Mouse (Mus musculus): Measurements from ENCODE around the gene Kcnip4.

The Kcnip4 gene

DNA sequence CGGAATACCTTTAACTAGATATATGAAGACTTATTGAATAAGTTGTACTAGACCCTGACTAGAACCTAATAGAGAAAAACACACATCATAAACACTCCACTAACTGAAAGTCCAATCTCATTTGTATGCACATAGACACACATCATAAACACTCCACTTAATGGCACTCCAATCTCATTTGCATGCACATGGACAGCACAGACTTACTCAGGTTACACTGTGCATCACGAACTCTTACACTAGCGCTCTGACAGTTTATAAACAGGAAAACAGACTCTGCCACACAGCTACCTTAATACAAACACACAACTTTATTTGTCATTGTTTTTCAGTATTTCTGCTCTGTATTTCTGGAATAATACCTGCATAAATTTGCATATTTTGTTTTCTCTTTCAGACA lies 168.3 kb downstream of the Kcnip4 start:
- DNase-seq (ENCODE audit: low read depth, low spot score), result no peak

DNA sequence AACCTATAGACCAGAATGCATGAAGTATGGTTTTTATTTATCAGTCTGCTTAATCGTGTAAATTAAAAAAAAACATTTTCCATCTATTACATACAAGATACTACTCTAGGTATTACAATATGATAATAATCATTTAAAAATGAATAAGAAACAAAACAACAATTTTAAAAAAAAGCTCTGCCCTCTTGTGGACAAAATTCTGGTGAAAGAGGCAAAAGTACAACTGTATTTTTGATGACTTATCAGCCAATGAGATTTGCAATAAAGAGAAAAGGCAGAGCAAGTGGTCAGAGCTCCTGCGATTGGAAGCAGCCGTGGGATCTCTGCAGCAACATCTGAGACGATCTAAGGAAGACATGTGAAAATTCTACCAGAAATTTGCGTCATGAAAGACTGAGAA lies 172.6 kb downstream of the Kcnip4 start:
- DNase-seq (ENCODE audit: low read depth, low spot score), result no peak

DNA sequence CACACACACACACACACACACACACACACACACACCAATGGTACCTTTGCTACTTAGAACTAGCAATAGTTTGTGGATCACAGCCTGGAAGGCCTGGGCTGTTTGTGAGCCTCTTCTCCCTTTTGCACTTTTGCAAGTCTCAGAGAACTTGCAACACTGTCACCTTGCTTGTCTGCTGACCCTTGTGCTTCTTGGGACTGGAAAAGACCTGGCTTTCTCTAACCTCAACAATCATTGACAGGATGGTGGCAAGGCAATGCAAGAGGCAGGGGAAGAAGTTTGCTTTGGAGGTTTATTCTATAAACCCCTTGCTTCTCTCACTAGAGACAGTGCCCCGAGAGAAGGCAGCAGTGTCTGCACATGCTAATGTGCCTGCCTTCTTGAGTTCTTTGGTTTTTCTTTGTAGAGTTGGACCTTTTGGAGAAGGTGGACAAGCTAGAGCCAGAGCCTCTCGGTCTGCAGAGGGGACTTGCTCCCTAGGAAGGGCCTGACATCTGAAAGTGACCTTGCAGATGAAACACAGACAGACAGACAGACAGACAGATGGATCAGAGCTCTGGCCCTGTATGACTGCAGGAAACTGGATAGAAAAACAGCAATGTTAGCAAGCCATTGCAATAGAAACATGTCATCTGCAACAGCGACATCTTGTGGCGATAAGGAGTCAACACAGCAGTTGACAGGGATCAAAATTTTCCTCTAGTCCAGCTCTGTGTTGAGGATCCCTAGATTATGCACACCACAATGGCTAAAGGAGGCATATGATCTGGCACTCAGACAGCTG lies 174.4 kb downstream of the Kcnip4 start:
- DNase-seq (ENCODE audit: low read depth, low spot score), result peak; percentile 59

DNA sequence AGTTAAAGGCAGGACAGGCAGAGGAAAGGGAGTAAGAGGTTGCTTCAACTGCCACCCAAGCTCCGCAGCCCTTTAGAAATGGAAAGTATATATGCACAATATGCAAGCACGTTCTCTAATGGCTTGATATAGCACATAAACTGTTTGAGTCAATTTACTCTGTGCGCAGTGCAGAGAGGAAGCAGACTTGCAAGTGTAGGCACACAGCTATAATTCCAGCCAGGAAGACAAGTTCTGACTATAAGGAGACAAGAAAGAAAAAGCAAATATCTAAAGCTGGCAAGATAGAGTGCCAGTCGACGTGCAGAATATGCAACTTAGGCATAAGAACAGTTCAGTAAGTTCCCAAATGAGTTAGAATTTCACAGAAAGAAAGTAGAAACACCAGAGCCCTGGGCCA lies 175.2 kb downstream of the Kcnip4 start:
- no peak for DNase-seq (ENCODE audit: low read depth, low spot score)

DNA sequence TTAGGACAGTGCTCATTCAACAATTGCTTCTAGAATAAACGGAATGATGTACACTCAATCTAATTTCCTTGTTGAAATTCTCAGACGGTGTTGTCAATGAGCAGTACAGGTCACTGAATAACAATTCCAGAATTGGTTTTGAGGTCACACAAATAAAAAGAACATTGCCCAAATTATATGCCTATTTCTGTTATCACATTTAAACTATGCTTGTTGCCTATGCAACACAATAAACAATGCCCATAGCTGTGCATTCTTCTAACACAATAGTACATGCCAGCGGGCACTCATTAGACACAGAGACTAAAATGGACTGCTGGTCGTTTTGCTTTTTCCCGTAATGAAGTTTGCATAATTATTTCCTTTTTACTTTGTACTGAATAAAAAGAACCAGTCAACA lies 176.2 kb downstream of the Kcnip4 start:
- no peak for DNase-seq (ENCODE audit: low read depth, low spot score)

DNA sequence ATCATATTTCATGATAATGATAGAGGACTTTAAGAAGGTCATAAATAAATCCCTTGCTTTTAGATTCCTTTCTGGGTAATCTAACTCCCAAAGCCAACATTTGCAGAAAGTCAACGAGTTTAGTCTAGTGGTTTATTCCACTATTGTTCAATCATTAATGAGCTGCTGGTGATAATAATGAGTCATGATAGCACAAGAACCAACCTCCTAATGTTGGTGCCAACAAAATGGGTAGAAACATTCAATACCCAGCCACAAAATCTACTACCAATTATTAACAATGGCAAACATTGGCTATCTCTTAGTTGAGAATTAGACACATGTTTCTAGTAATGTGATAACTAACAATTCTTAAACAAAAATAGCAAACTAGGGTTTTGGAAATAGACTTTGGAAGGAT lies 180.1 kb downstream of the Kcnip4 start:
- no peak for DNase-seq (ENCODE audit: low read depth, low spot score)

DNA sequence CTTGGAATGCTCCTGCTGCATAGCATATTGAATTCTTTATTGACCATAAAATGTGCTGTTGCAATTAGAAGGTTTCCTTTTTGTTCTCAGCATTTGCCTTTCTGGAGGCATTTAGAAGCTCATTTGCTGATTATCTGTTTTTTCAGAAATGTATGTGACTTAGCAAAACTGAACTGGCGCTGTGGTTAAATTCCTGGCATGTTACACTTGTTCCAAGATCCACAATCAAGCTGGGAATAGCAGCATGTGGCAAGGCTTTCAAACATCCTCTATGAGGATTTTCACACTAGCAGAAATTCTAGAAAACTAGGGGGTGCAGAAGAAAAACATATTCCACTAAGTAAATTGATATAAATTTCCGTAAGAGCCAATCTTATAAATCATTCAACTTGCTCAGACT lies 187.5 kb downstream of the Kcnip4 start:
- peak; percentile 19 for DNase-seq (ENCODE audit: low read depth, low spot score)

DNA sequence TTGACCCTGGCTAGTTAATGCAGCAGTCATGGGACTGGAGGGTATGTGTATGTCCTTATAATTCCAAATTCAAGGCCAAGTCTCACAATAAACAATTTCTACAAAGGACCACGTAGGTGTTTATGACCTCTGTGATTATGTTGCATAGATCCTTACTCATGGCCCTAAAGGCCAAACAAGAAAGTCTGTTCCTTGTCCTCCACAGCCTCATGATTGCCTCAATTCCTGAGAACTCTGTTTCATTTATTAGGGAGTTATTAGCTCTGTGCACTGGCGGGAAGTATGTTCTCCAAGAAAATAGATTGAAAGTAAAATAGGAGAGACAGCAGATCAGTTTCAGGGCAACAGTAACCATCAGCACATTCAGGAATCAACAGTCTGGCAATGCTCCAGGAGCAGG lies 191.6 kb downstream of the Kcnip4 start:
- DNase-seq (ENCODE audit: low read depth, low spot score), result no peak

DNA sequence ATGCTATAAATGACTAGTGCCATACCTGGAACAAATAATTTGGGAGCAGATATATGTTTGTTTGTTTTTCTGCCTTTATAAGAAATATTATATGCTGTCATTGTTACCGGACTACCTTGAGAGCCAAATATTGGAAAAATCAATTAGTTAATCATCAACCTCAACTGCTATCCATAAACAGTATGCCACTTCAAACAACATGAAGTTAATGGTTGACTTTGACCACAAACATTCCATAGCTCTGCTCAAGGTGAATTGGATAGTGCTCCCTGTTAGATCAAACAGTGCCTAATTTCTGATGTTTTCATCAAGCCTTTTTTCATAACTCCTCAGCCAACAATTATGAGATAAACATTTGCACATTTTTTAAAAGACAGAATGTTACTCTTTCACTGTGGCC lies 195.7 kb downstream of the Kcnip4 start:
- no peak for DNase-seq (ENCODE audit: low read depth, low spot score)

DNA sequence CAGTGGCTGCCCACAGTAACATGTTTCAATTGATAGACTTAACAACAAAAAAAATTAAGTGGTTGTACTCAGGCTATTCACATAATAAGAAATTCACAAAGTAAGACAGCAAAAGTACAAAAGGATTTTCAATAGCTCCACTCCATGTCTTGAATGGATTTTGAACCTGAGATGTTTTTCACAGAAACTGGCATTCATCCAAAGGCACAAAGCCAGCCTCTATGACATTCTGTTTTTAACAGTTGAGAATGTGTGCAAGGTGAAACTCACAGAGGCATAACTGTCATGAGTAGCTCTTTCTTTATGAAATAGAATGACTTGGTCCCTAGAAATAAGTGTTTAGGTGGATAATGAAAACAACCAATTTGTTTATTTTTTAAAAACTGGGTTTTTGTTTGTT lies 206.0 kb downstream of the Kcnip4 start:
- no peak for DNase-seq (ENCODE audit: low read depth, low spot score)

DNA sequence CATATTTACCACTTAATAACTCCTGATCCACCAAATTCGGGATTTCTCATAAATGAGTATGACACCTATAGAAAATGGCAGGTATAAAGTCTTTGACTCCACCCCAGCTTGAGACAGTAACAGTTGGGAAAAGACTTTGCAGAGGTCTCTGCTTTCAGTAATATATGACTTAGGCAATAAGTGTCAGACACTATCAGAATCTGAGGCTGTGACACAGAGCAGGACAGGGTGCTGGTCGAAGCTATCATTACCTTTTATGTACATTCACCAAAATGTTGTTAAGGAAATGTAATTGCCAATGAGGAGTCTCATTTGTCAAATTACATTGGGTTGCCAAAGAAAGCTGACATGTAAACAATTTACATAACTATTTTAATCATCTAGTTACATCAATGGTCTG lies 206.8 kb downstream of the Kcnip4 start:
- DNase-seq (ENCODE audit: low read depth, low spot score), result no peak

DNA sequence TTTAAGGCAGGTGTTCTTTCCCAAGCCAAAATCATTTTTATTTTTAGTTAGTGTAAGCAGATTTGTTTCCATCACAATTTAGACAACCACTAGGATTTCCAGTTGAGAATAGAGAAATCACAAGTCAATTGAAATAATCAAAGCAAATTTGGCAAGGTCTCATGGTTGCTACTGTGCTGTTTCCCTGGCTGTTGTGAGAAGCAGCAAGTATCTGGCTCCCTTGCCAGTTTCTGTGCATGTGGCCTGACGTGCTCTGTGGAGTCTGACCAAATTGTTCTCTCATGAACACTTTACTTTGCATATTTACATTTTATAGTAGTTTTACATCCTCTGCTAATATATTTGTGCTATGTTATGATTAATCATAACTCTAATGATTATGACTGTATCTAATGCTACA lies 217.9 kb downstream of the Kcnip4 start:
- DNase-seq (ENCODE audit: low read depth, low spot score), result no peak

DNA sequence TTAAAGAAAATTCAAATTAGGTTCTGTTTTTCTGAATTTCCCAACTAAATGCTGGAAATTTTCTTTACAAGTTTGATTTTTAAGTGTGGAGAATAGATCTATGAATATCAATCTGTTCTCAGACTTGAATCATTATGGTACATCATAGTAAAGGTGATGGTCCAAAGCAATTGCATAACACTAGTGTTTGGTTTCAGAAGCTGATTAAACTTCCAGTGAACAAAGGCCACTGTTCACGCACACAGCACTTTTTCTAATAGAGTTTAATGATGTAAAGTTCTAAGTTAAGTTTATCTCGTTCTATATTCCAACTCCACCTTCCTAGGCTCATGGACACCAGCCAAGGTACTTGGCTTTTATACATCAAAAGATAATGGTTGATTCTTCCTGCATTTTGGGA lies 219.4 kb downstream of the Kcnip4 start:
- DNase-seq (ENCODE audit: low read depth, low spot score), result no peak

DNA sequence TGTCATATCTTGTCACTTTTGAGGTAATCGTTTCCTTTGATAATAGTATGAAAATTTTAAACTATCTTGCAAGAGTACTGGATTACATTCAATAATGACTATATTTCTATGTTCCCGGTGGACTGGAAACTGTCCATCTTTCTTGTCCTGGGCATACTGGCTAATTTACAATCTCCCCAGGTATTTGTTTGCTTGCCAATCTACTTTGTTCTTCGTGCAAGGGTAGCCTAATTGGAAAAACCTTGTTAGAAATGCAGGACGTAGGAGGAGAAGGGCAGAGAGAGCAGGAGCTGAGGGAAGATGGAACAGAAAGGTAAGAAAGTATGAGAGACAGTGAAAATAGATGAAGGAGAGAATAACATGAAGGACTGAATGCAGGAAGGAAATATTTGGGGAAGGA lies 226.1 kb downstream of the Kcnip4 start:
- no peak for DNase-seq (ENCODE audit: low read depth, low spot score)

DNA sequence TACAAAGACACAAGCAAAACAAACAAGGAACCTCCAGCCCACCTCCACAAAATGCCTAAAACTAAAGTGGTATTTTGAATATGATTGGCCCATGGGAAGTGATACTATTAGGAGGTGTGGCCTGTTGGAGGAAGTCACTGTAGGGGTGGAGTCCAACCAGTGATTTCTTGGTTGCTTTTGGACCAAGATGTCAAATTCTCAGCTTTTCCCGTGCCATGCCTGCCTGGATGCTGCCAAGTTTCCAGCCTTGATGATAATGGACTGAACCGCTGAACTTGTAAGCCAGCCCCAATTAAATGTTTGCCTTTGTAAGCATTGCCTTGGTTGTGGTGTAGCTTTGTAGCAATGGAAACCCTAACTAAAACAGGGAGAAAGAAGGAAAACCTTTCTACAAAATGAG lies 232.3 kb downstream of the Kcnip4 start:
- no peak for DNase-seq (ENCODE audit: low read depth, low spot score)

DNA sequence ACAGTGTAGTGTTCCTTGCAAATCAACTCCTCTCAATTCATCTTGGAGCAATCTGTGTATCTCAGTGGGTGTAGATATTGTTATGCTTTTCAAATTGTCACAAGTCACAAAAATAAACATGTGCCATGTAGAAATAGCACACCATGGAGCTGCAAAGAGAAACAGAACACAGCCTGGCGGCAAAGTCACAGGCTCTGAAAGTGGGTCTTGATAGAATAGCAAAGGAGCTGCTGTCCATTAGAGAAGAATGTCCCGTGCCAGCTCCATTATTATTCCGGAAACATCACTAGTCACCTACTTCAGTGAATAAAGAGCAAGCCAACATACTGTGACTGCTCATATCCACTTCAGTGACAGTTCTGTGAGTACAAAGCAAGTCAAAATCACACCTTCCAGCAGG lies 232.9 kb downstream of the Kcnip4 start:
- no peak for DNase-seq (ENCODE audit: low read depth, low spot score)

DNA sequence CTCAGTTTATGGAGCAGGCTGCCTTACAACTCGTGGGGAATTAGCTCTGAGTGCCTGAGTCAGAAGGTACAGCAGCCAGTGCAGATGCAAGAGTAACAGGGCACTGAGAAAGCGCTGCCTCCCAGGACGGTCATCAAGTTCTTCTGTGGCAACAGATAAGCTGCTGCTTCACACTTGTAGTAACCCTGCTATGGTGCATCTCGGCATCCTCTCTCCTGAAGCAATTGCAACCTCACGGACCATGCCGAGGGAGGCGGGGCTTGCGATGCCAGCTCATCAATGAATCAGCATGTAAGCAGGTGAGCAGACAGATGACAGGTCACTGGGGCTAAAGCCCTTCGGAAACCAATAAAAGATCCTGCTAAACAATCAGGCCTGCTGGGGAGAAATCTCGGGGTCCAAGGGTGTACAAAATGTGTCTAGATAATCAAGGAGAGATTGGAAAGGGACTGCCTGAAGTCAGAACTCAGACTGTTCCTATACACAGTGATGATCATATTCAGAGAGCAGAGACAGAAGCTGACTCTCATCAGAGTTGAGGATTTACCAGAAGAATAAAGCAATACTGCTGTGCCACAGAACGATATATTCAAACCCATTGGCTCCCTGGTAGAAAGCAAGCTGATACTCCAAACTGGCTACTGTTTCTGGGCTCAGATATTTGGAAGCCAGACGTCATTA lies 239.1 kb downstream of the Kcnip4 start:
- peak; percentile 9 for DNase-seq (ENCODE audit: low read depth, low spot score)

DNA sequence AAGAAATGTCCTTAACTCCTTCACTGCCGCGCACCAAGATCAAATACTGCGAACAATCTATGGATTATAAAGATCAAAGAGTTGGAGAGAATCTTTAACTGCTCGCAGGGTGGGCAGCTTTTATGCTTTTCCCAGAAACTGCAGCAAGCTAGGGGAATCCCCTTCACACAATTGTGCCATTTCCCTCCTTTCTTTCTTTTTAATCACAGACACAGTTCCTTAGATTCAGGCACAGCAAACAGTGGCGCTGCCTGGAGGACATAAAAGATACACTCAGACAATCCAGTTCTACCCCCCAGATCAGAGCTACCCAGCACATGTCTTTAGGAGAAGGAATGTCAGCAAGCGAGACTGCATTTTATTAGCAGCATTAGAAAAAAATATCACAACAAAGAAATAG lies 239.9 kb downstream of the Kcnip4 start:
- DNase-seq (ENCODE audit: low read depth, low spot score), result no peak

DNA sequence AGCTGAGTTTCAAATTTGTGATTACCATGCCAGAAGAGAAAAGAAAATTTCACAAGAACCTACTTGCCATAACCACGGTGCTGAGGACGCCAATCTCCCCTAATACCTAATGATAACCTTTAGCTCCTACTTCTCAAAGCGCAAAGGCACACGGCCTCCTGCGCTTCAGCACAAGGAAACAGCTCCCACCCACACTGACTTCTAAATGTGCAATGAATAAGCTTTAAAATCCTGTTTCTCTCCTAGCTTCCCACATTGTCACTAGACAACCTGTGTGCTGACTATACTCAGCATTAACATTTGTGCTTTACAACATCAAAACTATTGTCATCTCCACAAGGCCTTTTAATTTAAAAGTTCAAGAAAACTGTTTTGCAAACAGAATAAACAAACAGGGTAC lies 241.3 kb downstream of the Kcnip4 start:
- DNase-seq (ENCODE audit: low read depth, low spot score), result no peak

DNA sequence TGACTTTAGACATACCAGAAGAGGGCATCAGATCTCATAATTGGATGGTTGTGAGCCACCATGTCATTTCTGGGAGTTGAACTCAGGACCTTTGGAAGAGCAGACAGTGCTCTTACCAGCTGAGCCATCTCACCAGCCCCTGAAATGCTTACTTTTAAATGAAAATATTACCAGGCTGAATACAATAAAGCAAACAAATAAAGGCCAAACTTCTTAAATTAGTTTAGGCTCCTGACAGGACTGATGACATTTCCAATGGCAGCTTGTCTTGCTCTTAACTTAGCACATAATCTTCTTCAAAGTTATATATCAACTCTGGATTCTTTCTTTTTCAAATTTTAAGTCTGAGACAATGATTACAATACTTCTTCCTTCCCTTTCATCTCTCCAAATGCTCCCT lies 252.8 kb downstream of the Kcnip4 start:
- no peak for DNase-seq (ENCODE audit: low read depth, low spot score)

DNA sequence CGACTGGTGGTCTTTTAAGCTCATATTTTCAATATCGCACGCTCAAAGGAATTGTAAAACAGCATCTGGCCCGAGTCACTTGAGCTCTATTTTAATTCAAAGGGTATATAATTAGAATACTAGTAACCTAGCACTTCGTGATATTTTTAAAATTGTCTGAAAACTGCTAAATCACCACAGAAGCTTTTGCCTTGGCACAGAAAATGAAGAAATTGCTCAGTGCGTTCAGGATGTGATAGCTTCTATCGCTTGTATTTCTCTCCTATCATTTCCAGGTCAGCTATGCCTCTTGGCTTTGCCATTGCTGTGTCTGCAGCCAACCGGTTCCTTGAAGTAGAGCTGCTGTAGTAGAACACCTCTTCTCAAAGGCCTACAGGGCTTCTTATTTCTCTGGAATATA lies 255.9 kb downstream of the Kcnip4 start:
- DNase-seq (ENCODE audit: low read depth, low spot score), result no peak

DNA sequence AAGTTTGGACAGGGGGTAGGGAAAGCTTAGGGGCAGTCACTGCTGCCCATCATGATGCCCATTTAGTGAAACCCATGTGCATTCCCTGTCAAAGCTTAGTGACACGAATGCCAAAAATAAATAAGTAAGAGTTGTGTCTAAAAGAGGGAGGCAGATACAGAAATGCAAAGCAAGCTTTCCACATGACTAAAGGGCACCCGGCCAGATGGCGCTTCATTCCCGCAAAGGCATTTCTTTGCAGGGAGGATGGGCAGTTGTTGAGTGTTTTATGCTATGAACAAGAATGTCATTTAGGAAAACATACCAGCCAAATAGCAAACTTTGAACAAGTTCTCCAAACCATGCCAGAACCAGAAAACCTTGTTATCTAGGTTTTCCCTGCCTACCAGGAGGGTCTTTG lies 265.4 kb downstream of the Kcnip4 start:
- DNase-seq (ENCODE audit: low read depth, low spot score), result no peak

DNA sequence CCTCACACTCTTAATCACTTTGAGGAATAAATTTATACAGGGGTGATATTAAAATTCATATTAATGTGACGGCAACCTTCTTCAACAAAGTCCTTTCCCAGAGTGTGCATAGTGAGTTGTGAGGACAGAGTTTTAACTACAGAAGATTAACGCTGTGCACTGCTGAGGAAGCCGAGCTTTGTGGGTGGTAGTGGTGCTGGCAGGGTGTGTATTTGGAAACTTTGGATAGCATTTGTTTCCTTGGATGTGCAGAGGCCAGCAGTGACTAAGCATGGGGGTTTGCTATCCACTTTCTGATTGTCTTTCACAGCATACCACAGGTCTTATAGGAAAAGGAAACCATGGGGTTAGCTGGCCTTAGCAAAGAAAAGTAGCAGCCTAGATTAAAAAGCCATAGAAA lies 267.9 kb downstream of the Kcnip4 start:
- DNase-seq (ENCODE audit: low read depth, low spot score), result no peak

DNA sequence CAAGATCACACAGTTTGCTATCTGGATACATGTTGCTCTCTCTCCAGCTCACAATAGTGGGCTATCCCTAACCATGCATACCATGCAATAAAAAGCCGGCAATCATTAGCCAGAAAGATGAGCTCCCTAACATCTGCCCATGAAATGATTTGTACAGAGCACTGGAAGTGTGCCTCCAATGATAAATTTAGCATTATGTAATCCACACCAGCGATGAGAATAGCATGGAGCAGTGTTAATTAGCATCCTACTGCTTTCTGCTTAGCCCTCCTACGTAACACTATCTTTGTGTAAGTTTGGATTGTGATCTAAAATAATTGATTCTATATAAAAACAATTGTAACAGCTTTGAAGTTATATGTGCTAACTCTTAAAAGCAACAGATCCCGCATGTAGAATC lies 268.7 kb downstream of the Kcnip4 start:
- DNase-seq (ENCODE audit: low read depth, low spot score), result no peak

Measured in mesoderm, embryonic 11.5 days (tissue).